Mouse (Mus musculus): Measurements from ENCODE around the gene Pde9a. TPM values are rescaled to one million over a fixed set of nuclear protein-coding genes. Genes with fewer than 3 reads are reported as not detected.

Pde9a gene
- total RNA-seq, 2 experiments from 2014 or later = 2.4 to 2.8 TPM

GRCm38 (mm10) chr17:31468496-31468895, 82.5 kb downstream of the Pde9a start:
- no peak for DNase-seq

GRCm38 (mm10) chr17:31470766-31471418, 84.9 kb downstream of the Pde9a start:
- DNase-seq = no peak

DNA sequence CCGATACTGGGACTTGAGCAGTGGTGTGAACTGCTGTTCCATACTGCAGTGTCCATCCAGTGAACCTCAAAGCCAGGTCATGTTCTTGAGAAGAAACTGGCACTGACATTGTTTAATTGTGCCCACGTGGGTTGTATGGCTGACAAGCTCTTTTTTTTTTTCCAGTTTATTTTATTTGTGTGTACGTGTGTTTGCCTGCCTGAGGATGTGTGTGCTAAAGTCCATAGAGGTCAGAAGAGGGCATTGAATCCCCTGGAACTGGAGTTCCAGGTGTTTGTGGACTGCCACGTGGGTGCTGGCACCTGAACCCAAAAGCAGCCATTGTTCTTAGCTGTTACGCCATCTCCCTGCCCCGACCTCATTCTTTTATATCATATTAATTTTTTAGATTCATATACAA, 88.4 kb downstream of the Pde9a start:
- DNase-seq = no peak

- no peak for DNase-seq
These were observed 92.6 kb downstream of the Pde9a start for GRCm38 (mm10) chr17:31478606-31479005.

- no peak for DNase-seq
These were observed 93.3 kb downstream of the Pde9a start for GRCm38 (mm10) chr17:31479108-31479844.

DNA sequence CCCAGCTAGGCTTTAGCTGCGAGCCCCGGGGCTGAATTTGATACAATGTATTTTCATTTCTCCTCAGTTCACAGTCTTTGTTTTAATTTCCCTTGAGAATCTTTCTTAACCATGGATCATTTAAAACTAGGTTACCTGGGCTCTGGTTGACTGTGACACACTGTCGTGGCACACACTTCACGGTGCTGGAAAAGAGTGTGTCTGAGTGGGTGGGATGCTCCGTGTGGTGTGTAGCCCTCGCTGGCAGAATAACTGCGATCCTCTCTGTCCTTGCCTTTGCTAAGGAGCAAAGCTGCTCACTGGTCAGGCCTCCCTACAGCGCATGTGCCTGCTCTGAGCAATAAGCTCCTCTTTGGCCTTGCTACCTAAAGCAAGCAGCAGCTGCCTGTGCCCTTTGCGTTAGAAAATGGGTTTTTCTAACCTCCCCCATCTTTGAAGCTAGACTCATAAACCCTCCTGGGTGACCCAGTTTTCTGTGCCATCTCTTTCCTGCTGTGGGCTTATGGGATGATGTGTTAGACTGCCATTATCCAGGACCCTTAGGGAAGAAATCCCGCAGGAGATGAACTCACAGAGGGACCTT, 100.7 kb downstream of the Pde9a start:
- no peak for DNase-seq

DNA sequence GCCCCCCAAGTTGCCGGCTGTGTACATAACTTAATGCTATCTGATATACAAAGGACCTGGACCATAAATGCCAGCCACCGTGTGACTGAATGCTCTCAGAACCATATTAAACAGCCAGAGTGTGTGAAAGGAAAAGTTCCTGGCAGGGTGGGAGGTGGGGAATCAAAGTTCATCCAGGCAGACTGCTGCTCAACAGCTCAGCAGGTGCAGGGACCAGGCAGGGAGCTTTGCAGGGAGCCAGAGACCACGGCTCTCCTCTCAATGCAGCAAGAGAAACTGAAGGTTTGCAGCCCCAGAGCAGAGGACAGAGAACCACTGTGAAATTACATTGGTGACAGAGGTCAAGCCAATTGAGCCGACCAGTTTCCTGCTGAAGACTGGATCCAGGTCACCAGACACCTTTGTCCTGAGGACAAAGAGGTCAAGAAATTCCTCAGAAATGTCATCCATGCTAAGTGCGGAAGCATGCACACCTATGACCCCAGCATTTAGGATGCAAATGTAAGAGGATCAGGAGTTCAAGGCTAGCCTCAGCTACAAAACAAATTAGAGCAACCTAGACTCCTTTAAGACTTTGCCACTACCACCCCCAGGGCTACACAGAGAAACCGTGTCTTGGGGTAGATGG, 101.5 kb downstream of the Pde9a start:
- no peak for DNase-seq

GRCm38 (mm10) chr17:31491355-31491754, 105.3 kb downstream of the Pde9a start:
- no peak for DNase-seq

GRCm38 (mm10) chr17:31492416-31492815, 106.4 kb downstream of the Pde9a start:
- peak; percentile 55 for DNase-seq

DNA sequence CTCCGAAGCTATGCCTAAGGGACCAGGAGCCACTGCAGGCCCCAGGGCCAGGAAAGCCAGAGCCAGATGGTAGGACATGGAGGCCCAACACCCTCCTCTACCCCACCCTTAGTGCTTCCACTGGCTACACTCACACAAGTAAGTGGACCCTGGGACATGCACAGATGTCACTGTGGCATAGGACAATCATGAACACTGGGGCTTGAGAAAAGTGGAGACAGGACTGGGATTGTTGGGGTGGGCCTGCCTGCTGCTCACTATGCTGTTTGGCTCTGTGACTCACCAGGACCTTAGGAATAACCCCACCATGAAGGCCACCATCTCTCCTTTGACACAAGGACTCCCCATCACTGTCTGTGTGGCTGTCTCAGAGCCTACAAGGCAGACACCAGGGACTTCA, 109.0 kb downstream of the Pde9a start:
- DNase-seq = no peak

DNA sequence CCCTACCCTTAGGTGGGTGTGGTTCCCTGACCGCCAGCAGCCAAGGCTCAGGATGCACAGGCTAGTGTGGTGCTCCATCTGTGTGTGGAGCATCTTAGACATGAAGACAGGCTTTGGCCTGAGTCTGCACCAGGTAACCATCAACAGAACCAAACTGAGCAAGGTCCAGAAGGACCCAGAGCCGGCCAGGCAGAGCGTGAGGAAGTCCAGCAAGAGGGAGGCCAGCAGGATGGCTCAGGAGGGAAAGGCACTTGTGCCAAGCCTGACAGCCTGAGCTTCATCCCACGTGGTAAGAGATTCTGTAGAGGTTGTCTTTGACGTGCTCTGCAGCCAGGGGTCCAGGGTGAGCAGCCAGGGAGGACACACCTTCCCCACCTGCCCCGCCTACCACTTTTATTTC, 111.7 kb downstream of the Pde9a start:
- no peak for DNase-seq

DNA sequence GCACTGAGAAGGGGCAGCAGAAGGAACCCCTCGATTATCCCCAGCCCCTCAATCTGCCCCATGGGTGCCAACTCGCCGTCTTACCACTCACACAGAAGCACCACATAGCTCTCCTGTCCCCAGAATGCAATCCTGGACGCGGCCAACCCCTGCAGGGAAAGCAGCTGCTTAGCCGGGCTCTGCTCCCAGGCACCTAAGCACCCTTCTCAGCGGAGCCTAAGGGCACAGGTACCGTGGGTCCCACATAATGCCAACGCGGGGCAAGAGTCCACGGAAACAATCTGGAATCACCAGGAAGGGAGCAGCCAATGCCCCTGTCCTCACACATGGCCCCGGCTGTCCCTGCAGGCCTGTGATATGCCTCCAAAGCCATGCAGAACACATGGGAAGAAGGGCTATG, 113.7 kb downstream of the Pde9a start:
- DNase-seq = no peak

GRCm38 (mm10) chr17:31500416-31500815, 114.4 kb downstream of the Pde9a start:
- no peak for DNase-seq

- no peak for DNase-seq
These were observed 114.9 kb downstream of the Pde9a start for GRCm38 (mm10) chr17:31500908-31501307.

- no peak for DNase-seq
These were observed 116.4 kb downstream of the Pde9a start for GRCm38 (mm10) chr17:31502261-31502927.

- no peak for DNase-seq
These were observed 117.3 kb downstream of the Pde9a start for GRCm38 (mm10) chr17:31503337-31503736.

DNA sequence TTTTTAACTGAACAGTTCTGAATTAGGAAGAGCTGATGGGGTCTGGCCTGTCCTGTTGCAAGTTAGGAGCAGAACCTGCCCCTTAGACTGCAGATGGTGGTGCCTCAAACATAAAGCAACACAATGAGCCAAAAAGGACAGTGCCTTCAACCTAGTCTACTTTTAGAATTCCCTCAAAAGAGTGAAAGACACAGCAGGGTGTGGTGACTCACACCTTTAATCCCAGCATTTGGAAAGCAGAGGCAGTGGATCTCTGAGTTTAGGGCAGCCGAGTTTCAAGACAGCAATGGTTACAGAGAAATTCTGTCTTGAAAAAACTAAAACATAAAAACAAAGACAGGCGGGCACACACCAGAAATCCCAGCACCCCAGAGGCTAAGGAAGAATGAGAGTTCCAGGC, 117.9 kb downstream of the Pde9a start:
- DNase-seq = no peak

GRCm38 (mm10) chr17:31505013-31505412, 119.0 kb downstream of the Pde9a start:
- no peak for DNase-seq

GRCm38 (mm10) chr17:31506282-31506681, 120.3 kb downstream of the Pde9a start:
- no peak for DNase-seq

DNA sequence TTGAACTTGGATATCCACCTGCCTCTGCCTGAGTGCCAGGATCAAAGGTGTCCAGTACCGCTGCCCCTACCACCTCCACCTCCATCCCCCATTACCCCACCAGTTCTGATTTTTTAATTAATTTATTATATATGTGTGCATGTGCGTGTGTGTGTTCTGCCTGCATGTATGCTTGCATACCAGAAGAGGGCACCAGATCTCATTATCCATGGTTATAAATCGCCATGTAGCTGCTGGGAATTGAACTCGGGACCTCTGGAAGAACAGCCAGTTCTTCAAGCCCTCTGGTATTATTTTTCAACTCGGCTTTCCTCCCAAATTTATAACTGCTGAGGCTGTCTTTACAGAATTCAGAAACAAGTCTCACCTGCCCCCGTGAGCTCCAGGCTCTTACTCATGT, 124.9 kb downstream of the Pde9a start:
- no peak for DNase-seq

DNA sequence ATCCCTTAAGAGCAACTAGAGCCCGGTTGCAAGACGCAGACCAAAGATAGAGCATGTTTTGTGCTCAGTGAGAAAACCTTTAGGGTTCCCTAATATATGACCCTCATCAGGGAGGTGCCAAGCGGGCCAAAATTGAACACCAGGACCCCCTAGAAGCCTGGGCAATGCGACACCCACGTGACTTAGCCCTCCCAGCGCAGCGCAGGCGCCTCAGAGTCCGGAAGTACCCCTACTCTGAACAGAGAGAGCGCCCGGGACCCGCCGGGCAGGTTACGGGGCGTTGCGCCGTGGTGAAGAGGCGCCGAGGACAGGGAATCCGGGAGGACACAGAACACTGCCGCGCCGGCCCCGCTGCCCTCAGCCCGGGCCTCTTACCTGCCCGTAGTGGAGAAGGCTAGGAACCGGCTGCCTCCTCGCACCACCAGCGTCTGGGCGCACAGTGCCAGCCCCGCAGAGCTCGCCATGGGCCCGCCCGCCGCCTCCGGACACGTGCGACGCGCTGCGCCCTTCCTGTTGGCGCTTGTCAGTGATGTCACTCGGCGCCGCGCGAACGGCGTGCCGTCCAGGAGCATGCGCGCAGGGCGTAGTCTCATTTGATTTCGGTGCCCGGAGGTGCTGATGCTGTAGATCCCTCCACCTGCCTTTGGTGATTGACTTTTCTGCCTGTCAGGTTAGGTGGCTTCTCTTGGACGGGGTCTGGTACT, 125.9 kb downstream of the Pde9a start:
- DNase-seq = peak; percentile 80

DNA sequence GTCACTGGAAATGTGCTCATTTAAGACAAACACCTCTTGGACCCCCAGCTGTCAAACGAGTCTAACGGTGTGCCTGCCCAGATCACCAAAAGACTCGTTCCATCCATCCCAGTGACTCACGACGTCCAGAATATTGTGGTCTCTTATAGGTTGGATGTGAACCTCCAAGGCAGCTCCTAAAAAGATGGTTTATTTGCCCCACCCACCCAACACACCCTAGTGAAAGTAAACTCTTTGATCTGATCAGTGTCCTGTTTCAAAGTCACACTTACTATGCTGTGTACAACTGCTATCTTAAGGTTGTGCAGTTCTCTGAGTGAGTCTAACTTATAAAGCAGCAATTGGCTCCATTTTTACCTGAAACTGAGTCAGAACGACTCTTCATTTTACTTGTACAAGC, 126.6 kb downstream of the Pde9a start:
- no peak for DNase-seq

Data from gastrocnemius, postnatal 25 days (tissue).